Mouse (Mus musculus) heart, adult 2 months (tissue): ENCODE data around the gene Tgm1. TPM values are rescaled to one million over a fixed set of nuclear protein-coding genes. Genes with fewer than 3 reads are reported as not detected.
A peak's percentile ranks its signal among the peaks of the same experiment; 100 is the strongest.

Experiments used
- DNase-seq, 2 experiments: peaks; one replicate each; pipeline ENCODE4 v3.0.0; 2021
- H3K27ac ChIP-seq: fragments of 200-600 bp; 2 replicates; pipeline ENCODE4 v1.8.1; 2022
- H3K27me3 ChIP-seq: fragments of 200-500 bp; 2 replicates; pipeline ENCODE4 v1.6.1; 2012; ENCODE audit warnings: mild to moderate bottlenecking, low read length, inconsistent platforms, mixed read lengths; ENCODE audit not compliant: control insufficient read depth, insufficient read depth
- H3K36me3 ChIP-seq: fragments of 200-500 bp; 2 replicates; pipeline ENCODE4 v1.6.1; 2012; ENCODE audit warnings: low read length, inconsistent platforms; ENCODE audit not compliant: control insufficient read depth, insufficient read depth
- H3K4me1 ChIP-seq: fragments of 200-500 bp; 2 replicates; pipeline ENCODE4 v1.6.1; 2011; ENCODE audit warnings: low read length; ENCODE audit not compliant: control insufficient read depth, insufficient read depth
- H3K4me3 ChIP-seq: fragments of 200-600 bp; 2 replicates; pipeline ENCODE4 v1.8.1; 2022
- H3K79me2 ChIP-seq: fragments of 200-500 bp; replicated peaks from 2 replicates; pipeline ENCODE4 v1.6.1; 2012; ENCODE audit warnings: mild to moderate bottlenecking, inconsistent platforms, low read length, moderate library complexity, mixed read lengths; ENCODE audit not compliant: control insufficient read depth, insufficient read depth
- H3K9ac ChIP-seq: fragments of 200-500 bp; 2 replicates; pipeline ENCODE4 v1.6.1; 2012; ENCODE audit warnings: low read depth, mild to moderate bottlenecking, control low read depth, inconsistent platforms, low read length, mixed read lengths
- CTCF ChIP-seq: fragments of 200-600 bp; IDR thresholded peaks from 2 replicates; pipeline ENCODE4 v1.8.1; 2022; ENCODE audit warnings: antibody characterized with exemption, mild to moderate bottlenecking, moderate library complexity
- EP300 ChIP-seq: fragments of 200-500 bp; IDR thresholded peaks from 2 replicates; pipeline ENCODE4 v1.6.1; 2011; ENCODE audit warnings: low read depth, low read length, control low read depth; ENCODE audit not compliant: insufficient read depth
- POLR2A ChIP-seq: fragments of 200-500 bp; IDR thresholded peaks from 2 replicates; pipeline ENCODE4 v1.6.1; 2011; ENCODE audit warnings: mild to moderate bottlenecking, low read depth, low read length, control low read depth; ENCODE audit not compliant: insufficient read depth
- WGBS: fragments of 180-500 bp; shearing (Covaris S2); methylation state at CpG from one replicate; pipeline ENCODE4 v1.1.7; 2018; 5-methylcytosine and 5-hydroxymethylcytosine counted together
- intact Hi-C: fragments of 180-260 bp; cut with DNase I; formaldehyde crosslinking; loops from one replicate; pipeline ENCODE4 v1.15.1; 2025
- polyA plus RNA-seq: library from polyadenylated mRNA; depleted of rRNA; stranded (reverse); fragments of >200 nt; gene quantifications from 2 replicates; pipeline ENCODE4 v1.2.3, GENCODE M21; 2012; rRNA removed
- total RNA-seq, 2 experiments: library from RNA; stranded (reverse); gene quantifications; 2 replicates each; pipeline ENCODE4 v1.2.3; 2021

Gene Tgm1
- total and polyA plus RNA-seq, 3 experiments = 0.16 to 0.43 (median 0.31) TPM

DNA sequence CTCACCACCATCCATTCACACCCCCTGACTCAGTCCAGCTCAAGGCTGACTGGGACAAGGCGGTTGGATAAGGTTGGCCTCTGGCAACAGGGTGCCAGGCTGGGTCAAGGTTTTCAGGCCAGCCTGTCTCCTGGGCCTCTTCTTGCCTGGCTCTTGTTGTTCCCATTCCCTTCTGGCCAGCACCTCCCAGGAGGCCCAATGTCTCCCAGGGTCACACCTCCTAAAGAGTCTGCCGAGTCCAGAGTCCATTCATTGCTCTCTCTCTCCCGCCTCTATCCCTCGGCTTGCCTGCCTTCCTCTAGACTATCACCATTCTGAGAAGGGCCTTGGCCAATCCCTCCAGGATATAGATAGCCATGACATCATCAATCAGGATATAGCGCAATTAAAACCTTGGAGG, 55.7 kb downstream of the Tgm1 start:
- 65% methylated on average over 5 of the region's 5 CpGs for WGBS
- no peaks in the 10 kb centered on the region for H3K79me2 ChIP-seq
- H3K36me3 ChIP-seq = peaks cover 12% of the 10 kb centered on the region; the same call in 1 of the 2 replicates
- peaks cover 1% of the 10 kb centered on the region for H3K4me1 ChIP-seq
- H3K9ac ChIP-seq = no peak overlapping the region
- TF ChIP-seq CTCF (no peak), POLR2A (no peak), EP300 (no peak)
- H3K27ac ChIP-seq = peak overlapping the region; percentile 88
- H3K27me3 ChIP-seq = no peaks in the 10 kb centered on the region
- intact Hi-C loops = no loop called here
- H3K4me3 ChIP-seq = no peak overlapping the region
- DNase-seq = peak in 1 of 2 experiments; percentile 33

DNA sequence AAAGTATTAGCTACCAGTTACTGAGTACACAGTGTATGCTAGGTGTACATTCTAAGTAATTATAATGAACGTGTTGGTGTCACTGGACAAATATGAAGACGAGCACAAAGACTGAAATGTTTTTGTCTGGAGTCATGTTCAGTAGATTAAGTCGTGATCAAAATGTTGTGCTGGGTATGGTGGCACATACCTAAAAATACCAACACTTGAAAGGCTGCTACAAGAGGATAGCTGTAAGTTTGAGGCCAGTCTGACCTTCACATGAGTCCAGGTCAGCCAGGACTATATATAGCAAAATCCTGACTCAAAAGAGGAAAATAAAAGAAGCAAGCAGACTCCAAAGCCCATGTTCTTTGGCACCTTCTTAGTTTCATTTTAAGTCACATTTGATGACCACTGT, 56.8 kb downstream of the Tgm1 start:
- Histone ChIP-seq H3K27ac (peak overlapping the region; percentile 88), H3K4me1 (peaks cover 1% of the 10 kb centered on the region), H3K4me3 (no peak overlapping the region), H3K79me2 (no peaks in the 10 kb centered on the region), H3K9ac (no peak overlapping the region), H3K27me3 (no peaks in the 10 kb centered on the region), H3K36me3 (peaks cover 12% of the 10 kb centered on the region; the same call in 1 of the 2 replicates)
- TF ChIP-seq CTCF = no peak
- no peak for TF ChIP-seq POLR2A
- no peak for TF ChIP-seq EP300
- no peak for DNase-seq
- intact Hi-C loops = no loop called here
- WGBS = 48% methylated on average over 3 of the region's 3 CpGs

GRCm38 (mm10) chr14:55651528-55651927, 62.2 kb downstream of the Tgm1 start:
- H3K27me3 ChIP-seq = no peaks in the 10 kb centered on the region
- H3K4me3 ChIP-seq = no peak overlapping the region
- H3K27ac ChIP-seq = no peak overlapping the region
- no peaks in the 10 kb centered on the region for H3K79me2 ChIP-seq
- no peak for DNase-seq
- no peaks in the 10 kb centered on the region for H3K36me3 ChIP-seq
- no peak overlapping the region for H3K9ac ChIP-seq
- 80% methylated on average over 7 of the region's 7 CpGs for WGBS
- H3K4me1 ChIP-seq = no peaks in the 10 kb centered on the region
- TF ChIP-seq CTCF (no peak), POLR2A (no peak), EP300 (no peak)
- intact Hi-C loops = no loop called here

Other genes with a start within 250 kb of the Tgm1 start
Only the 30 nearest of the 37 such genes appear.
- 1 to 10 TPM; 9.0 to 9.4 TPM for gene Pck2, start 173.7 kb downstream of the Tgm1 start, total RNA-seq
- gene Pck2, start 173.7 kb downstream of the Tgm1 start, polyA plus RNA-seq = 13.3 and 15.3 TPM in 2 replicates
- 100 to 1,000 TPM; 136 to 160 TPM for gene Dcaf11, start 153.9 kb downstream of the Tgm1 start, total RNA-seq
- gene Dcaf11, start 153.9 kb downstream of the Tgm1 start, polyA plus RNA-seq = 151 and 186 TPM in 2 replicates
- gene A730061H03Rik, start 153.5 kb downstream of the Tgm1 start, total RNA-seq = not detected
- 0.74 and 1.2 TPM in 2 replicates for gene A730061H03Rik, start 153.5 kb downstream of the Tgm1 start, polyA plus RNA-seq
- gene Fitm1, start 138.3 kb downstream of the Tgm1 start, total RNA-seq = 100 to 1,000 TPM; 165 to 187 TPM
- 323 and 403 TPM in 2 replicates for gene Fitm1, start 138.3 kb downstream of the Tgm1 start, polyA plus RNA-seq
- gene Psme1, start 135.8 kb downstream of the Tgm1 start, total RNA-seq = 100 to 1,000 TPM; 231 to 264 TPM
- 101 and 118 TPM in 2 replicates for gene Psme1, start 135.8 kb downstream of the Tgm1 start, polyA plus RNA-seq
- 10 to 100 TPM; 58.4 to 61.1 TPM for gene Emc9, start 128.6 kb downstream of the Tgm1 start, total RNA-seq
- gene Emc9, start 128.6 kb downstream of the Tgm1 start, polyA plus RNA-seq = 52.9 and 54.2 TPM in 2 replicates
- gene Psme2, start 122.8 kb downstream of the Tgm1 start, total RNA-seq = 100 to 1,000 TPM; 119 to 120 TPM
- 37.3 and 56.7 TPM in 2 replicates for gene Psme2, start 122.8 kb downstream of the Tgm1 start, polyA plus RNA-seq
- gene Rnf31, start 122.2 kb downstream of the Tgm1 start, total RNA-seq = 10 to 100 TPM; 27.5 to 30.9 TPM
- 19.7 and 24.3 TPM in 2 replicates for gene Rnf31, start 122.2 kb downstream of the Tgm1 start, polyA plus RNA-seq
- 1 to 10 TPM; 9.7 to 9.8 TPM for gene Irf9, start 110.4 kb downstream of the Tgm1 start, total RNA-seq
- gene Irf9, start 110.4 kb downstream of the Tgm1 start, polyA plus RNA-seq = 22.2 and 29.3 TPM in 2 replicates
- gene Rec8, start 95.9 kb downstream of the Tgm1 start, total RNA-seq = under 1 TPM in 1 of 2 experiments, not detected in 1; 0.32 TPM
- gene Rec8, start 95.9 kb downstream of the Tgm1 start, polyA plus RNA-seq = 0.12 and 0.29 TPM in 2 replicates
- gene Ipo4, start 78.0 kb downstream of the Tgm1 start, total RNA-seq = 10 to 100 TPM; 51.3 to 64.1 TPM
- gene Ipo4, start 78.0 kb downstream of the Tgm1 start, polyA plus RNA-seq = 68.2 and 68.9 TPM in 2 replicates
- 1 to 10 TPM; 2.5 to 3.8 TPM for gene Gm49378, start 76.0 kb downstream of the Tgm1 start, total RNA-seq
- 3.5 and 5.0 TPM in 2 replicates for gene Gm49378, start 76.0 kb downstream of the Tgm1 start, polyA plus RNA-seq
- 10 to 100 TPM; 39.4 to 40.6 TPM for gene Tm9sf1, start 70.1 kb downstream of the Tgm1 start, total RNA-seq
- gene Tm9sf1, start 70.1 kb downstream of the Tgm1 start, polyA plus RNA-seq = 50.6 and 63.0 TPM in 2 replicates
- gene Tssk4, start 63.7 kb downstream of the Tgm1 start, total RNA-seq = under 1 TPM; 0.34 to 0.47 TPM
- gene Tssk4, start 63.7 kb downstream of the Tgm1 start, polyA plus RNA-seq = 0.55 and 0.61 TPM in 2 replicates
- gene Mdp1, start 53.4 kb downstream of the Tgm1 start, total RNA-seq = 10 to 100 TPM; 45.3 to 49.1 TPM
- gene Mdp1, start 53.4 kb downstream of the Tgm1 start, polyA plus RNA-seq = 35.7 and 54.9 TPM in 2 replicates
- 1 to 10 TPM; 8.1 to 9.0 TPM for gene Gmpr2, start 42.0 kb downstream of the Tgm1 start, total RNA-seq
- gene Gmpr2, start 42.0 kb downstream of the Tgm1 start, polyA plus RNA-seq = 11.8 and 18.2 TPM in 2 replicates
- gene Nedd8, start 41.8 kb downstream of the Tgm1 start, total RNA-seq = 100 to 1,000 TPM; 242 to 262 TPM
- gene Nedd8, start 41.8 kb downstream of the Tgm1 start, polyA plus RNA-seq = 265 and 340 TPM in 2 replicates
- gene Tinf2, start 32.1 kb downstream of the Tgm1 start, total RNA-seq = 10 to 100 TPM; 12.6 to 12.8 TPM
- 7.6 and 8.5 TPM in 2 replicates for gene Tinf2, start 32.1 kb downstream of the Tgm1 start, polyA plus RNA-seq
- 10 to 100 TPM; 12.5 to 13.0 TPM for gene Rabggta, start 8.3 kb upstream of the Tgm1 start, total RNA-seq
- 26.3 and 32.2 TPM in 2 replicates for gene Rabggta, start 8.3 kb upstream of the Tgm1 start, polyA plus RNA-seq
- gene Dhrs1, start 31.8 kb upstream of the Tgm1 start, total RNA-seq = 10 to 100 TPM; 35.4 to 40.2 TPM
- 82.9 and 85.8 TPM in 2 replicates for gene Dhrs1, start 31.8 kb upstream of the Tgm1 start, polyA plus RNA-seq
- gene Nop9, start 31.8 kb upstream of the Tgm1 start, total RNA-seq = 10 to 100 TPM; 10.1 to 11.4 TPM
- gene Nop9, start 31.8 kb upstream of the Tgm1 start, polyA plus RNA-seq = 8.3 and 13.1 TPM in 2 replicates
- under 1 TPM; 0.81 to 0.98 TPM for gene Cideb, start 44.5 kb upstream of the Tgm1 start, total RNA-seq
- gene Cideb, start 44.5 kb upstream of the Tgm1 start, polyA plus RNA-seq = 6.7 and 8.1 TPM in 2 replicates
- gene Ltb4r2, start 47.5 kb upstream of the Tgm1 start, total RNA-seq = under 1 TPM in 1 of 2 experiments, not detected in 1; 0.20 TPM
- 0.06 and 0.20 TPM in 2 replicates for gene Ltb4r2, start 47.5 kb upstream of the Tgm1 start, polyA plus RNA-seq
- gene Ltb4r1, start 52.0 kb upstream of the Tgm1 start, total RNA-seq = under 1 TPM; 0.34 to 0.36 TPM
- gene Ltb4r1, start 52.0 kb upstream of the Tgm1 start, polyA plus RNA-seq = 0.76 TPM in 2 replicates
- 10 to 100 TPM; 16.1 to 20.3 TPM for gene Adcy4, start 70.2 kb upstream of the Tgm1 start, total RNA-seq
- gene Adcy4, start 70.2 kb upstream of the Tgm1 start, polyA plus RNA-seq = 36.5 and 40.0 TPM in 2 replicates
- gene Ripk3, start 74.9 kb upstream of the Tgm1 start, total RNA-seq = 1 to 10 TPM; 2.2 to 2.4 TPM
- gene Ripk3, start 74.9 kb upstream of the Tgm1 start, polyA plus RNA-seq = 3.5 and 4.1 TPM in 2 replicates
- gene Nfatc4, start 109.2 kb upstream of the Tgm1 start, total RNA-seq = 1 to 10 TPM; 3.6 to 5.1 TPM
- gene Nfatc4, start 109.2 kb upstream of the Tgm1 start, polyA plus RNA-seq = 6.0 and 7.3 TPM in 2 replicates
- gene Nynrin, start 140.1 kb upstream of the Tgm1 start, total RNA-seq = 1 to 10 TPM; 6.2 to 6.8 TPM
- gene Nynrin, start 140.1 kb upstream of the Tgm1 start, polyA plus RNA-seq = 3.5 and 3.8 TPM in 2 replicates
- under 1 TPM in 1 of 2 experiments, not detected in 1; 0.18 TPM for gene Cbln3, start 170.5 kb upstream of the Tgm1 start, total RNA-seq
- gene Cbln3, start 170.5 kb upstream of the Tgm1 start, polyA plus RNA-seq = 0.06 TPM in 2 replicates
- 10 to 100 TPM in 1 of 2 experiments, 1 to 10 TPM in 1; 8.8 to 11.6 TPM for gene Khnyn, start 171.0 kb upstream of the Tgm1 start, total RNA-seq
- gene Khnyn, start 171.0 kb upstream of the Tgm1 start, polyA plus RNA-seq = 9.3 and 13.3 TPM in 2 replicates